Mouse (Mus musculus) spleen, adult 2 months (tissue): ENCODE results near the gene Tomm5.

ENCODE experiments used
- CTCF ChIP-seq: fragments of 200-500 bp; IDR thresholded peaks from 2 replicates; pipeline ENCODE4 v1.5.1; 2011; ENCODE audit warnings: mild to moderate bottlenecking, inconsistent platforms; ENCODE audit not compliant: insufficient read depth, insufficient read length, insufficient replicate concordance; ENCODE audit errors: extremely low read depth
- POLR2A ChIP-seq: fragments of 200-500 bp; IDR thresholded peaks from 2 replicates; pipeline ENCODE4 v1.6.1; 2011; ENCODE audit warnings: low read depth, low read length, inconsistent platforms

DNA sequence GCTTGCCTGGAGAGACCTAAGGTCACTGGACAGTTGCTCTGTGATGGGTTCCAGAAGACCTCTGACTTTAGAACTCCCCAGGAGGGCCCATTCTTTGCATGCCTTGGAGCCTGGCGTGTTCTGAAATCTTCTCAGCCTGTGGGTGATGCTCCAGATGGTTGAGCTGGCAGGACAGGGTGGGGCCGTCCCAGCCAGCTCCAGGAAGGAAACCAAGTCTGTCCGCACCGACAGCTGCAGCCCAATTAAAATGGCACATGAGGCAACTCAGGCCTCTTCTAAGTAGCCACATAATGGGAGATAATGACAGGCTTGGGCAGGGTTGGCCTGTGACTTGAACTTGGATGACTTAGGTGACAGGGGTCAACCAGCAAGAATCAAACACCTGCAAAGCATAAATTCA lies 29.7 kb upstream of the Tomm5 start:
- no peak for TF ChIP-seq POLR2A
- no peak for TF ChIP-seq CTCF
